Mouse (Mus musculus): ENCODE measurements at regions not wholly inside any gene's neighbourhood (a gene's known extent, or its start where the extent isn't known, plus 50 kb on each side); places are given as distances from the start of the nearest gene placed in this dataset.

- Histone ChIP-seq H3K9ac (ENCODE audit: low read depth, low read length, severe bottlenecking) (no peak overlapping the region), H3K4me1 (ENCODE audit: control insufficient read depth, insufficient read depth, low read length) (no peaks in the 10 kb centered on the region), H3K4me2 (replicated peaks; ENCODE audit: low read depth, low read length, severe bottlenecking) (no peak overlapping the region), H3K36me3 (ENCODE audit: control insufficient read depth, insufficient read depth, low read length) (no peaks in the 10 kb centered on the region), H3K27me3 (ENCODE audit: control insufficient read depth, insufficient read depth, low read length) (no peaks in the 10 kb centered on the region), H3K4me3 (replicated peaks; ENCODE audit: low read length) (no peak overlapping the region), H3K9me3 (ENCODE audit: control insufficient read depth, low read length) (no peaks in the 10 kb centered on the region), H3K27ac (replicated peaks; ENCODE audit: low read depth, low read length) (no peak overlapping the region)
- no peak for DNase-seq (ENCODE audit: low spot score)
- TF ChIP-seq POLR2A (IDR thresholded peaks at IDR 0.05; ENCODE audit: borderline replicate concordance, extremely low read depth, insufficient read depth, insufficient read length) = no peak
- 76% methylated on average over 3 of the region's 3 CpGs for WGBS
- no peak for ATAC-seq (ENCODE audit: low FRiP score, low read depth)
Measured at GRCm38 (mm10) chr17:82836115-82836514, 379.0 kb upstream of the Pkdcc start.

GRCm38 (mm10) chr17:82846776-82847494 lies 368.2 kb upstream of the Pkdcc start:
- DNase-seq (ENCODE audit: low spot score) (no peak), ATAC-seq (ENCODE audit: low FRiP score, low read depth) (no peak)
- Histone ChIP-seq H3K27me3 (ENCODE audit: control insufficient read depth, insufficient read depth, low read length) (no peaks in the 10 kb centered on the region), H3K36me3 (ENCODE audit: control insufficient read depth, insufficient read depth, low read length) (no peaks in the 10 kb centered on the region), H3K4me3 (replicated peaks; ENCODE audit: low read length) (no peak overlapping the region), H3K9me3 (ENCODE audit: control insufficient read depth, low read length) (no peaks in the 10 kb centered on the region), H3K4me2 (replicated peaks; ENCODE audit: low read depth, low read length, severe bottlenecking) (no peak overlapping the region), H3K27ac (replicated peaks; ENCODE audit: low read depth, low read length) (no peak overlapping the region), H3K4me1 (ENCODE audit: control insufficient read depth, insufficient read depth, low read length) (no peaks in the 10 kb centered on the region), H3K9ac (ENCODE audit: low read depth, low read length, severe bottlenecking) (no peak overlapping the region)
- no peak for TF ChIP-seq POLR2A (IDR thresholded peaks at IDR 0.05; ENCODE audit: borderline replicate concordance, extremely low read depth, insufficient read depth, insufficient read length)
- WGBS = 82% methylated on average over 5 of the region's 5 CpGs

GRCm38 (mm10) chr17:82857199-82858147 lies 357.6 kb upstream of the Pkdcc start:
- Histone ChIP-seq H3K27ac (replicated peaks; ENCODE audit: low read depth, low read length) (no peak overlapping the region), H3K4me1 (ENCODE audit: control insufficient read depth, insufficient read depth, low read length) (peaks cover 6% of the 10 kb centered on the region; the same call in 1 of the 2 replicates), H3K27me3 (ENCODE audit: control insufficient read depth, insufficient read depth, low read length) (no peaks in the 10 kb centered on the region), H3K9ac (ENCODE audit: low read depth, low read length, severe bottlenecking) (peak overlapping the region; percentile 25), H3K4me3 (replicated peaks; ENCODE audit: low read length) (peak overlapping the region; percentile 18; the same call in 1 of the 2 replicates), H3K36me3 (ENCODE audit: control insufficient read depth, insufficient read depth, low read length) (no peaks in the 10 kb centered on the region), H3K4me2 (replicated peaks; ENCODE audit: low read depth, low read length, severe bottlenecking) (peak overlapping the region; percentile 54), H3K9me3 (ENCODE audit: control insufficient read depth, low read length) (no peaks in the 10 kb centered on the region)
- ATAC-seq (ENCODE audit: low FRiP score, low read depth) (peak; percentile 94), DNase-seq (ENCODE audit: low spot score) (peak; percentile 88)
- WGBS = 14% methylated on average over 16 of the region's 16 CpGs
- no peak for TF ChIP-seq POLR2A (IDR thresholded peaks at IDR 0.05; ENCODE audit: borderline replicate concordance, extremely low read depth, insufficient read depth, insufficient read length)

- no peaks in the 10 kb centered on the region for H3K27me3 ChIP-seq (ENCODE audit: control insufficient read depth, insufficient read depth, low read length)
- peaks cover 8% of the 10 kb centered on the region; the same call in 1 of the 2 replicates for H3K4me1 ChIP-seq (ENCODE audit: control insufficient read depth, insufficient read depth, low read length)
- no peak for TF ChIP-seq POLR2A (IDR thresholded peaks at IDR 0.05; ENCODE audit: borderline replicate concordance, extremely low read depth, insufficient read depth, insufficient read length)
- DNase-seq (ENCODE audit: low spot score) (no peak), ATAC-seq (ENCODE audit: low FRiP score, low read depth) (no peak)
- 82% methylated on average over 5 of the region's 5 CpGs for WGBS
- H3K9me3 ChIP-seq (ENCODE audit: control insufficient read depth, low read length) = no peaks in the 10 kb centered on the region
- no peaks in the 10 kb centered on the region for H3K36me3 ChIP-seq (ENCODE audit: control insufficient read depth, insufficient read depth, low read length)
- no peak overlapping the region for H3K4me2 ChIP-seq (replicated peaks; ENCODE audit: low read depth, low read length, severe bottlenecking)
- H3K9ac ChIP-seq (ENCODE audit: low read depth, low read length, severe bottlenecking) = no peak overlapping the region
- no peak overlapping the region for H3K4me3 ChIP-seq (replicated peaks; ENCODE audit: low read length)
- no peak overlapping the region for H3K27ac ChIP-seq (replicated peaks; ENCODE audit: low read depth, low read length)
Measured at GRCm38 (mm10) chr17:82860391-82860790, 354.7 kb upstream of the Pkdcc start.

GRCm38 (mm10) chr17:82860966-82861365 lies 354.1 kb upstream of the Pkdcc start:
- Histone ChIP-seq H3K4me2 (replicated peaks; ENCODE audit: low read depth, low read length, severe bottlenecking) (no peak overlapping the region), H3K9me3 (ENCODE audit: control insufficient read depth, low read length) (no peaks in the 10 kb centered on the region), H3K4me3 (replicated peaks; ENCODE audit: low read length) (no peak overlapping the region), H3K9ac (ENCODE audit: low read depth, low read length, severe bottlenecking) (no peak overlapping the region), H3K4me1 (ENCODE audit: control insufficient read depth, insufficient read depth, low read length) (peaks cover 8% of the 10 kb centered on the region; the same call in 1 of the 2 replicates), H3K27ac (replicated peaks; ENCODE audit: low read depth, low read length) (no peak overlapping the region), H3K36me3 (ENCODE audit: control insufficient read depth, insufficient read depth, low read length) (no peaks in the 10 kb centered on the region), H3K27me3 (ENCODE audit: control insufficient read depth, insufficient read depth, low read length) (no peaks in the 10 kb centered on the region)
- 84% methylated on average over 5 of the region's 5 CpGs for WGBS
- DNase-seq (ENCODE audit: low spot score) (no peak), ATAC-seq (ENCODE audit: low FRiP score, low read depth) (no peak)
- TF ChIP-seq POLR2A (IDR thresholded peaks at IDR 0.05; ENCODE audit: borderline replicate concordance, extremely low read depth, insufficient read depth, insufficient read length) = no peak
